21 mouse cellular contexts compared by ENCODE assay signal in the genomic region with DNA sequence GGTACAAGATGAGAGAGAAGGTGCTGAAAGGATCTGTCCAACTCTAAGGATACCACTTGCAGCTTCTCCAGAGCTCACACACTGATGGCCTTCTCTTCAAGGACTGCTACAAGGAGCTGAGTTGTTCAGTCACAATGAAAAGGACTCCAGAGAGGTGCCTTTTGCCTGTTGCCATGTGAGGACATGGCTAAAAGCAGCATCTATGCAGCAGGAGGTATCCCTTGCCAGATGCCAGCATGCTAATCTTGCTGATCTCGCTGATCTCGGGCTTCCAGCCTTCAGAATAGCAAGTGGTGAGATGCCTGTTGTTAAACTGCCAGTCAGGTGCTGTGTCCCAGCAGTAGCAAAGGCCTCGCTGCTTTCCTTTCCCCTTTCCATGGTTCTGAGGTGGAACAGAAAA. TPM values are rescaled to one million over a fixed set of nuclear protein-coding genes. Genes with fewer than 3 reads are reported as not detected.
DNase-seq lines count a peak whose midpoint lies in the region; ATAC-seq lines count a peak whose summit lies in the region.
"Had no signal": no experiment of that assay in that cellular context is flagged by ENCODE, and none has a peak within 500 bp of the region (broad histone marks: within the 10 kb centered on the region; RNA-seq: fewer than 3 reads in every experiment).

No protein-coding gene starts in this region.

- H3K4me1 ChIP-seq in midbrain, embryonic 15.5 days, result peaks cover 4% of the 10 kb centered on the region; the same call in 1 of the 2 replicates
- H3K4me1 ChIP-seq: embryonic facial prominence, embryonic 13.5 days; forebrain, embryonic 13.5 days; heart, embryonic 12.5 days; intestine, embryonic 15.5 days had no signal

- no peak overlapping the region for H3K4me3 ChIP-seq in midbrain, embryonic 15.5 days
- H3K4me3 ChIP-seq: embryonic facial prominence, embryonic 13.5 days; forebrain, embryonic 13.5 days; heart, adult 2 months; heart, embryonic 12.5 days; hindbrain, embryonic 10.5 days; intestine, embryonic 15.5 days had no signal

- no peaks in the 10 kb centered on the region for H3K36me3 ChIP-seq in midbrain, embryonic 15.5 days (replicated peaks)
- H3K36me3 ChIP-seq: embryonic facial prominence, embryonic 13.5 days; G1E; heart, embryonic 12.5 days; hindbrain, embryonic 10.5 days; intestine, embryonic 15.5 days had no signal

- no peaks in the 10 kb centered on the region for H3K9me3 ChIP-seq in midbrain, embryonic 15.5 days
- H3K9me3 ChIP-seq: embryonic facial prominence, embryonic 13.5 days; forebrain, embryonic 13.5 days; G1E; heart, embryonic 12.5 days; hindbrain, embryonic 10.5 days; intestine, embryonic 15.5 days had no signal

- H3K27me3 ChIP-seq in midbrain, embryonic 15.5 days (replicated peaks), result no peaks in the 10 kb centered on the region
- H3K27me3 ChIP-seq: embryonic facial prominence, embryonic 13.5 days; forebrain, embryonic 13.5 days; intestine, embryonic 15.5 days had no signal

- H3K9ac ChIP-seq in midbrain, embryonic 15.5 days, result no peak overlapping the region
- H3K9ac ChIP-seq: embryonic facial prominence, embryonic 13.5 days; forebrain, embryonic 13.5 days; forebrain, postnatal 0 days; heart, embryonic 12.5 days; hindbrain, embryonic 14.5 days; intestine, embryonic 15.5 days had no signal

- no peak for ATAC-seq in midbrain, embryonic 15.5 days (replicated peaks)
- ATAC-seq: CD4-positive, CD25-positive, alpha-beta regulatory T cell, adult 4 months; forebrain, embryonic 13.5 days; forebrain, postnatal 0 days; intestine, embryonic 15.5 days had no signal

- H3K4me2 ChIP-seq in midbrain, embryonic 15.5 days, result no peak overlapping the region
- H3K4me2 ChIP-seq: embryonic facial prominence, embryonic 13.5 days; forebrain, embryonic 13.5 days; heart, embryonic 12.5 days; hindbrain, embryonic 14.5 days; intestine, embryonic 15.5 days had no signal

- 36% methylated on average over 3 of the region's 3 CpGs for WGBS in midbrain, embryonic 15.5 days

- peak; percentile 74 for DNase-seq in cerebellum, adult 11-12 months
- peak; percentile 60 for DNase-seq in cerebellum, adult 8-10 months
- peak; percentile 46 to 58 for DNase-seq in cerebellum, postnatal 14 days
- no peak for DNase-seq in testis, postnatal 14 days (ENCODE audit: low spot score)
- DNase-seq in ovary, postnatal 10 days (ENCODE audit: low spot score), result no peak
- DNase-seq: adrenal gland, adult 8-10 months; adrenal gland, postnatal 36 days; forebrain, postnatal 0 days; gastrocnemius, postnatal 14 days; heart, adult 2 months; kidney, adult 18-20 months had no signal

- H3K27ac ChIP-seq in midbrain, embryonic 15.5 days, result no peak overlapping the region
- H3K27ac ChIP-seq: embryonic facial prominence, embryonic 13.5 days; forebrain, embryonic 13.5 days; heart, adult 2 months; hindbrain, embryonic 10.5 days; hindbrain, embryonic 14.5 days; intestine, embryonic 15.5 days had no signal

RNA-seq across cellular contexts. Expression of a gene that starts 27.8 kb away (rescaled TPM):
- polyA plus RNA-seq in midbrain, embryonic 15.5 days (2015; fragmentation: Nextera tagmentation; extraction: Ambion mirVana), result 18.1 and 18.6 TPM in 2 replicates

RNA-seq across cellular contexts. Expression of a gene that starts 43.5 kb away (rescaled TPM):
- polyA plus RNA-seq in midbrain, embryonic 15.5 days (2015; fragmentation: Nextera tagmentation; extraction: Ambion mirVana), result 44.2 and 61.8 TPM in 2 replicates
- polyA plus RNA-seq: CD4-positive, CD25-positive, alpha-beta regulatory T cell, adult 4 months; G1E; heart, adult 2 months; heart, embryonic 16.5 days had no signal

Comparison
In these comparisons a context has a peak if more than half of its experiments do, and no peak if none do; other contexts are left out.
1. DNase-seq: peak in cerebellum, adult 11-12 months (single experiment), cerebellum, adult 8-10 months (single experiment) and cerebellum, postnatal 14 days (2 of 2); none in testis, postnatal 14 days (single experiment) and ovary, postnatal 10 days (single experiment).